Mouse (Mus musculus): ENCODE measurements around the gene Folr2.

Gene Folr2

DNA sequence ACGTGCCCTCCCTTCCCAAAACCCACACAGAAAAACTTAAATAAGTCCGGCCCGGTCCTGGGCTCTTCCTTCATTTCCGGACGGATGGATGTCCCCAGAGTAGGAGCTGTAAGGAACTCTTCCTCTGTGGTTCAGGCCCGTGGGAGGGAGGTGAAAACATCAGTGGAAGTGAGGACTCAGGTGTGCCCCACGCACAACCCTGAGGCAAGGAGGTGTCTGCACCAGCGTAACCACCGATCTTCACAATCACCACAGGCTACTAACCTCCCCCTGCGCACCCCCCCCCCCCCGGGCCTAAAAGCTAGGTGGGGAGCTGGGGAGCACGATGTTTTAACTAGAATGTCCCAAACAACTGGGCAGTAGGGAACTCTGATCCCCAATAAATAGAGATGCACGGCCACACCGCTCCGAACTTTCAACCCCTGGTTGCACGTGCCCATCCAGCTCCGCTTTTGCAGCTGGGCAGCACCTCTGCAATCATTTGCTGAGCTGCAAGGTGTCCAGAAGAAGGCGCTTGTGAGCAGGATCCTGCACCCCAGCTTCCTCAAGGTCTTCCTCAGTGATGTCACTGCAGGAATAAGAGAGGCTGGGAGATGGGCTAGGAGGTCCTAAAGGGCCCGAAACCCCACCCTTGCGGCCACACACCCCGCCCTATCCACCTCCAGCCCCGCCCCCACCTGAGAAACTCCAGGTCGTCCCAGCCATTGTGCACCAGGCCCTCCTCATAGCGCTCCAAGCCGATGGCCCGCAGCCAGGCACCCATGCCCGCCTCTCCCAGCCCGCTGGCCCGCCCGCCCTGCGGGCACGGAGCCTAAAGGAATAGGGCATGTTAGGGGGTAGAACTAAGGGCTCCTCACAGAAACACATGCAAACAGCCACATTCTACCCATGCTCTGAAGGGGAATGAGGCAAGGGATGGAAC is 33.9 kb downstream of the Folr2 start:
- DNase-seq = no peak

DNA sequence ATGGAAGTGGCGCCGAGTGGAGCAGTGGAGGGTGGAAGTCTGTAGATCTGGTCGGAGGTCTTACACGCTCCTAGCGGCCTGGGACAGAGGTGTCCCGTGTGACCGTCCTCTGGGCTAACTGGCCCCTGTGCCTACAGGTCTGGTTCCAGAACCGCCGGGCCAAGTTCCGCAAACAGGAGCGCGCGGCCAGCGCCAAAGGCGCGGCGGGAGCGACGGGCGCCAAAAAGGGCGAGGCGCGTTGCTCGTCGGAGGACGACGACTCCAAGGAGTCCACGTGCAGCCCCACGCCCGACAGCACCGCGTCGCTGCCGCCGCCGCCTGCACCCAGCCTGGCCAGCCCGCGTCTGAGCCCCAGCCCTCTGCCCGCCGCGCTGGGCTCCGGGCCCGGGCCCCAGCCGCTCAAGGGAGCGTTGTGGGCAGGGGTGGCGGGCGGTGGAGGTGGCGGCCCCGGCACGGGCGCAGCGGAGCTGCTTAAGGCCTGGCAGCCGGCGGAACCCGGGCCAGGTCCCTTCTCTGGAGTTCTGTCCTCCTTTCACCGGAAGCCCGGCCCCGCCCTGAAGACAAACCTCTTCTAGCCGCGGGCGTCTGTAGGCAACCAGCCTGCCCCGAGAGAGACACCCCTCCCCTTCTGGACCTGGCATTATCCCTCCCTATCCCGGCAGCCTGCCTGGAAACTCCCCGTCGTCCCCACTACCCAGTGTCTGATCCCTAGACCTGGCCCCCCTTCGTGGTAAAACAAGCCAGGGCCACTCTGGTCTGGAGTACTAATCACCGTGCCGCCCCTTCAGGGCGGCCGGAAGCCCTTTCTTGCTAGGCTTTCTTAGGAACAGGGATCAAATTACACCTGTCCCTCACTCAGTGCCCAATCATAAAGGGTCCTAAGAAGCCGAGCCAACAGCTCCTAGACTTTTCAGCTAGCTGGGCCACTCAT is 35.2 kb downstream of the Folr2 start:
- no peak for DNase-seq

DNA sequence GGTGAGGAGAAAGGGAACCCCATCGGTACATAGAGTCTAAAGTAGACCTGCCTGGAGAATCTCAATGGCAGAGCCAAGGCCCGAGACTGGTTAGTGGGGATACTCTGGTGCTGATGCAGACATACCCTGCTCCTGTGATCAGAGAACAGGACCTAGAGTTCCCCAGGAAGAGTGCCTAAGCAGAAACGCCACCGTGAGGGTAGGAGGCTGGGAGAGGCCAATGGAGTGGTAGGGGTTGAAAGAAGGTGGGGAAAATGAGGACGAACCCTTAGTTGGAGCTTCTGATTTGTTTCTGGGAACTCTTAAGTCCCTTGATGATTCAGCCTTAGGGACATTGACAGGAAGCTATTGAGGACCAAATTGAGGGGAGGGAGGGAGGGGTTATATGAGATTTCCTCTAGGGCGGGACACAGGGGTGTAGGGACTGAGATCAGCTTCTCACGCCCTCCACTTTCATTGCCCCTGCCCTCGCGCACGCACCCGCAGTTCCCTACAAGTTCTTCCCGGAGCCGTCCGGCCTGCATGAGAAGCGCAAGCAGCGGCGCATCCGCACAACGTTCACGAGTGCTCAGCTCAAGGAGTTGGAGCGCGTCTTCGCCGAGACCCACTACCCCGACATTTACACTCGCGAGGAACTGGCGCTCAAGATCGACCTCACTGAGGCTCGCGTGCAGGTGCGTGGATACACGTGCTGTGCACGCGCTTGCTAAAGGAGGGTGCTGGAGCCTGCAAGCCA is 36.5 kb downstream of the Folr2 start:
- no peak for DNase-seq

DNA sequence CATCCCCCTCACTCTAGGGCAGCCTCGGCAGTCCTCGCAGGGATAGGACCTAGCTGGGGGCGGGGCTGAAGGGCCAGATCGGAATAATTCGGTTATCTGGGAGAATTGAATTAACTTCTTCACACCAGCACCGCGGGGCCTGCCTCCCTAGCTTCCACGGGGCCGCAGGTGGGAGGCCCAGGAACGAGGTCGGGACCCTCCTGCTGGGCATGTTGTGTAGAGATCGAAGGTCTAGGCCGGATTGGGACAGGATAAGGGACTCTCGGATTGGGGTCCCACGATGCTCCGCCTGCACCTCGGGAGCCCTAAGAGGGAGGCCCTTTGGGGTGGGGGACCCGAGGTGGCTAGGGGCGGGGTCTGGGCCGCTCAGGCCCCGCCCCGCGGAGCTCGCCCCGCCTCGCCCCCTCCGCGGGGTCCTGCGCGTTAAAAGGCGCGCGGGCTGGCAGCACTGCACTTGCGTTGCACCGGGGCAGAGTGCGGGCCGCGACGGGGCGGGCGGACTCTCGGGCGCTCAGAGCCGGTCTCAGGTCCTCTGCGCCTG is 39.1 kb downstream of the Folr2 start, which contains the start of gene Phox2a:
Gene Phox2a (plus strand): TSS at position 453 of the 541 bp plus-strand sequence.
- no peak for DNase-seq

All from thymus, adult 18-20 months (tissue).